Mouse (Mus musculus) lung, adult 18-20 months (tissue): ENCODE measurements around the gene 1700030J22Rik.

Source experiments
- DNase-seq, 2 experiments: peaks; one replicate each; pipeline ENCODE4 v3.0.0; 2022; ENCODE audit warnings: mixed read lengths in 2 of 2

The 1700030J22Rik gene

GRCm38 (mm10) chr8:116978631-116979256 lies at the start of gene 1700030J22Rik:
Gene 1700030J22Rik, minus strand, starts transcription at chr8:116978959.
- peak; percentile 98 to 99 for DNase-seq

- DNase-seq: no peak
Measured at GRCm38 (mm10) chr8:117027601-117028000, 48.8 kb upstream of the 1700030J22Rik start.

- DNase-seq: peak in 1 of 2 experiments; percentile 4
Measured at GRCm38 (mm10) chr8:117022297-117022993, 43.7 kb upstream of the 1700030J22Rik start.

- no peak for DNase-seq
Measured at GRCm38 (mm10) chr8:117019323-117020275, 40.8 kb upstream of the 1700030J22Rik start.

- DNase-seq: no peak
Measured at GRCm38 (mm10) chr8:117017896-117018295, 39.1 kb upstream of the 1700030J22Rik start.

GRCm38 (mm10) chr8:117017006-117017405 lies 38.2 kb upstream of the 1700030J22Rik start:
- no peak for DNase-seq

- no peak for DNase-seq
Measured at GRCm38 (mm10) chr8:117015670-117016069, 36.9 kb upstream of the 1700030J22Rik start.

- DNase-seq: no peak
Measured at GRCm38 (mm10) chr8:117011366-117011765, 32.6 kb upstream of the 1700030J22Rik start.

- no peak for DNase-seq
Measured at GRCm38 (mm10) chr8:116994016-116994716, 15.4 kb upstream of the 1700030J22Rik start.

- peak; percentile 100 for DNase-seq
Measured at GRCm38 (mm10) chr8:116993095-116993867, 14.5 kb upstream of the 1700030J22Rik start, which contains the start of gene Gcsh. Gene Gcsh, minus strand, starts transcription at chr8:116993537.

- DNase-seq: no peak
Measured at GRCm38 (mm10) chr8:116992176-116992971, 13.6 kb upstream of the 1700030J22Rik start.

GRCm38 (mm10) chr8:116991241-116991640 lies 12.5 kb upstream of the 1700030J22Rik start:
- DNase-seq: no peak

- DNase-seq: no peak
Measured at GRCm38 (mm10) chr8:116989842-116990241, 11.1 kb upstream of the 1700030J22Rik start.

- peak; percentile 44 to 56 for DNase-seq
Measured at GRCm38 (mm10) chr8:116980117-116980516, 1.4 kb upstream of the 1700030J22Rik start.

GRCm38 (mm10) chr8:116978052-116978451 lies 707 bp downstream of the 1700030J22Rik start:
- DNase-seq: no peak

- no peak for DNase-seq
Measured at GRCm38 (mm10) chr8:116975606-116976005, 3.2 kb downstream of the 1700030J22Rik start.

- DNase-seq: no peak
Measured at GRCm38 (mm10) chr8:116975066-116975465, 3.7 kb downstream of the 1700030J22Rik start.

- DNase-seq: no peak
Measured at GRCm38 (mm10) chr8:116969531-116969930, 9.2 kb downstream of the 1700030J22Rik start.

GRCm38 (mm10) chr8:116954415-116954814 lies 24.3 kb downstream of the 1700030J22Rik start:
- no peak for DNase-seq

GRCm38 (mm10) chr8:116952428-116952827 lies 26.3 kb downstream of the 1700030J22Rik start:
- DNase-seq: no peak

GRCm38 (mm10) chr8:116951778-116952177 lies 27.0 kb downstream of the 1700030J22Rik start:
- DNase-seq: peak in 1 of 2 experiments; percentile 21
